ENCODE assay signal across 9 mouse cellular contexts in the genomic region with DNA sequence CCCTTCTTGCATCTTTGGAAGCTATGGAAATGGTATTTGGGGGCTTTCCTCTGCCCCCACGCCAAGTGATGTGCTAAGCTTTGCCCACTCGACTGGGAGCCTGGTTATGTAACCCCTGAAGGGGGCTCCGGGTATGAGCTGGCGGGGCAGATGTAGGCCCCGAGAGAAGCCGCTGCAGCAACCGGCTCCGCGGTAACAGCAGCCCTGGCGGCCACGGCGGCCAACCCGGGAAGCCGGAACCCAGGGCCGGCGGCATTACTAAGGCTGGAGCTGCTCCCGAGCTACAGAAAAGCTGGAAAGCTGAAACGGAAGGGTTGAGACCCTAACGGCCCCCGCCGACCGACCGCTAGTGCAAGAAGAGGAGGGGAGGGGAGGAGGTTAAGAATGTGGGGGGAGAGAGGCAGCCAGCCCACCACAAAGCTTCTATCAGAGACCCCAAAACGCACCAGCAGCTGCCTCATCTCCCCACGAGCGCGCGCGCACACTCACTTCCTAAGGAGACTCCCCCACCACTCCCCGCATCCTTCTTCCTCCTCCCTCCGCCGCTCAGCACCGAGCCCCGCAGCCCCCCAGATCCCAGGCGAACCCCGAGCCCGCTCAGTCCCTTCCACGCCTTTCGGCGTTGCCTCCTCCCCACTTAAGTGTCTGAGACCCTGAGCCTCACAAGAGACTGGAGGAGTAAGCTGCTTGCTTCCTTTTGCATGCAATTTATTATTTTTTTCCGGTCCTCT. TPM values are rescaled to one million over a fixed set of nuclear protein-coding genes. Genes with fewer than 3 reads are reported as not detected.
DNase-seq lines count a peak whose midpoint lies in the region; ATAC-seq and TF ChIP-seq lines count a peak whose summit lies in the region.
"Had no signal": no experiment of that assay in that cellular context is flagged by ENCODE, and none has a peak within 500 bp of the region (broad histone marks: within the 10 kb centered on the region; RNA-seq: fewer than 3 reads in every experiment).

No protein-coding gene starts in this region.

- H3K9me3 ChIP-seq in erythroblast, embryonic 14.5 days (ENCODE audit: control insufficient read depth, low read length): no peaks in the 10 kb centered on the region
- H3K9me3 ChIP-seq in forebrain, embryonic 14.5 days (replicated peaks; ENCODE audit: control insufficient read depth, low read length): no peaks in the 10 kb centered on the region
- no peaks in the 10 kb centered on the region for H3K9me3 ChIP-seq in hindbrain, postnatal 0 days (ENCODE audit: low read length)
- no peaks in the 10 kb centered on the region for H3K9me3 ChIP-seq in limb, embryonic 13.5 days
- H3K9me3 ChIP-seq in midbrain, embryonic 11.5 days (ENCODE audit: control insufficient read depth, low read length): no peaks in the 10 kb centered on the region

- H3K27ac ChIP-seq in forebrain, embryonic 14.5 days (ENCODE audit: low read depth, low read length): peak overlapping the region; percentile 73
- peak overlapping the region; percentile 86; the same call in 1 of the 2 replicates for H3K27ac ChIP-seq in hindbrain, postnatal 0 days
- H3K27ac ChIP-seq in limb, embryonic 13.5 days: peak overlapping the region; percentile 85
- peak overlapping the region; percentile 79 for H3K27ac ChIP-seq in midbrain, embryonic 11.5 days (ENCODE audit: low read depth, low read length)

- under 1% methylated on average over 38 of the region's 41 CpGs for WGBS in forebrain, embryonic 14.5 days
- under 1% methylated on average over 40 of the region's 41 CpGs for WGBS in hindbrain, postnatal 0 days
- under 1% methylated on average over 40 of the region's 41 CpGs for WGBS in limb, embryonic 13.5 days
- WGBS in midbrain, embryonic 11.5 days: under 1% methylated on average over 33 of the region's 41 CpGs

- TF ChIP-seq CTCF in hindbrain, postnatal 0 days (IDR thresholded peaks at IDR 0.05; ENCODE audit: low read depth): no peak; the same call in 1 of the 2 replicates

- peak overlapping the region; percentile 66 for H3K4me3 ChIP-seq in erythroblast, embryonic 14.5 days (replicated peaks)
- peak overlapping the region; percentile 59 for H3K4me3 ChIP-seq in forebrain, embryonic 14.5 days (ENCODE audit: low read depth, low read length)
- H3K4me3 ChIP-seq in hindbrain, postnatal 0 days (ENCODE audit: low read length): peak overlapping the region; percentile 57
- H3K4me3 ChIP-seq in limb, embryonic 13.5 days: peak overlapping the region; percentile 65
- peak overlapping the region; percentile 61 for H3K4me3 ChIP-seq in midbrain, embryonic 11.5 days (ENCODE audit: low read depth, low read length)

- no peaks in the 10 kb centered on the region for H3K36me3 ChIP-seq in erythroblast, embryonic 14.5 days (ENCODE audit: control insufficient read depth)
- no peaks in the 10 kb centered on the region for H3K36me3 ChIP-seq in forebrain, embryonic 14.5 days (ENCODE audit: control insufficient read depth, insufficient read depth, low read length)
- no peaks in the 10 kb centered on the region for H3K36me3 ChIP-seq in hindbrain, postnatal 0 days (ENCODE audit: insufficient read depth, low read length)
- no peaks in the 10 kb centered on the region for H3K36me3 ChIP-seq in limb, embryonic 13.5 days
- H3K36me3 ChIP-seq in midbrain, embryonic 11.5 days (ENCODE audit: control insufficient read depth, insufficient read depth, low read length): no peaks in the 10 kb centered on the region

- peaks cover 63% of the 10 kb centered on the region for H3K27me3 ChIP-seq in erythroblast, embryonic 14.5 days (ENCODE audit: control insufficient read depth)
- H3K27me3 ChIP-seq in forebrain, embryonic 14.5 days (replicated peaks; ENCODE audit: control insufficient read depth, insufficient read depth, low read length): no peaks in the 10 kb centered on the region
- H3K27me3 ChIP-seq in hindbrain, postnatal 0 days (ENCODE audit: insufficient read depth, low read length): no peaks in the 10 kb centered on the region
- H3K27me3 ChIP-seq in limb, embryonic 13.5 days: no peaks in the 10 kb centered on the region
- no peaks in the 10 kb centered on the region for H3K27me3 ChIP-seq in midbrain, embryonic 11.5 days (ENCODE audit: control insufficient read depth, insufficient read depth, low read length)

- DNase-seq in brain, adult 2 months (ENCODE audit: low read depth, low spot score): peak; percentile 68
- DNase-seq in forebrain, embryonic 14.5 days (ENCODE audit: low spot score): peak; percentile 70
- DNase-seq in hindbrain, postnatal 0 days (ENCODE audit: low spot score): peak; percentile 48
- DNase-seq in midbrain, embryonic 11.5 days (ENCODE audit: low spot score, missing footprints): peak; percentile 97
- peak; percentile 24 to 36 for DNase-seq in spleen, postnatal 36 days (ENCODE audit: low spot score in 2 of 2)

- peaks cover 37% of the 10 kb centered on the region for H3K4me1 ChIP-seq in erythroblast, embryonic 14.5 days (ENCODE audit: control insufficient read depth)
- peaks cover 48% of the 10 kb centered on the region for H3K4me1 ChIP-seq in forebrain, embryonic 14.5 days (ENCODE audit: control insufficient read depth, insufficient read depth, low read length)
- H3K4me1 ChIP-seq in hindbrain, postnatal 0 days (ENCODE audit: insufficient read depth, low read length): peaks cover 15% of the 10 kb centered on the region; the same call in 1 of the 2 replicates
- H3K4me1 ChIP-seq in limb, embryonic 13.5 days: peaks cover 49% of the 10 kb centered on the region
- H3K4me1 ChIP-seq in midbrain, embryonic 11.5 days (ENCODE audit: control insufficient read depth, insufficient read depth, low read length): peaks cover 56% of the 10 kb centered on the region

- H3K9ac ChIP-seq in forebrain, embryonic 14.5 days (ENCODE audit: low read length): peak overlapping the region; percentile 82
- peak overlapping the region; percentile 69 for H3K9ac ChIP-seq in hindbrain, postnatal 0 days (replicated peaks; ENCODE audit: low read length)
- peak overlapping the region; percentile 80 for H3K9ac ChIP-seq in limb, embryonic 13.5 days
- H3K9ac ChIP-seq in midbrain, embryonic 11.5 days (ENCODE audit: low read length): peak overlapping the region; percentile 79

- H3K4me2 ChIP-seq in forebrain, embryonic 14.5 days (ENCODE audit: low read length): peak overlapping the region; percentile 82
- H3K4me2 ChIP-seq in hindbrain, postnatal 0 days (ENCODE audit: low read depth, low read length): peak overlapping the region; percentile 100
- peak overlapping the region; percentile 99 for H3K4me2 ChIP-seq in limb, embryonic 13.5 days (replicated peaks)
- H3K4me2 ChIP-seq in midbrain, embryonic 11.5 days: peak overlapping the region; percentile 86

- ATAC-seq in erythroblast, adult 5-6 weeks (replicated peaks; ENCODE audit: low FRiP score, poor library complexity, severe bottlenecking): no peak
- ATAC-seq in forebrain, embryonic 14.5 days: peak; percentile 30; the same call in 1 of the 2 replicates
- peak; percentile 24; the same call in 1 of the 2 replicates for ATAC-seq in hindbrain, postnatal 0 days
- peak; percentile 34; the same call in 1 of the 2 replicates for ATAC-seq in limb, embryonic 13.5 days (ENCODE audit: low FRiP score, low read depth)
- peak; percentile 34; the same call in 1 of the 2 replicates for ATAC-seq in midbrain, embryonic 11.5 days (ENCODE audit: low FRiP score)

RNA-seq across cellular contexts. Expression of gene Kdm2b, which starts 1.4 kb away (rescaled TPM):
- 2.1 and 2.4 TPM in 2 replicates for polyA plus RNA-seq in erythroblast, embryonic 14.5 days (2012)
- 7.5 and 9.4 TPM in 2 replicates for total RNA-seq in erythroblast, adult 5-6 weeks (2015; ENCODE audit: low replicate concordance)
- total RNA-seq in erythroblast, adult 5-6 weeks (2017; ENCODE audit: low replicate concordance): 11.3 and 28.3 TPM in 2 replicates
- 73.8 and 94.1 TPM in 2 replicates for polyA plus RNA-seq in forebrain, embryonic 14.5 days (2014; fragmentation: Nextera tagmentation; extraction: Ambion mirVana)
- 75.7 and 87.3 TPM in 2 replicates for total RNA-seq in hindbrain, postnatal 0 days (2014; rRNA removed)
- polyA plus RNA-seq in hindbrain, postnatal 0 days (2015; fragmentation: Nextera tagmentation; extraction: Ambion mirVana): 59.7 and 60.9 TPM in 2 replicates
- polyA plus RNA-seq in limb, embryonic 13.5 days (2015; fragmentation: Nextera tagmentation; extraction: Ambion mirVana): 64.3 and 66.6 TPM in 2 replicates
- polyA plus RNA-seq in midbrain, embryonic 11.5 days (2014; fragmentation: Nextera tagmentation; extraction: Ambion mirVana): 62.4 and 62.8 TPM in 2 replicates

RNA-seq across cellular contexts. Expression of gene Orai1, which starts 26.7 kb away (rescaled TPM):
- polyA plus RNA-seq in erythroblast, embryonic 14.5 days (2012): 0.88 and 1.4 TPM in 2 replicates
- total RNA-seq in erythroblast, adult 5-6 weeks (2015; ENCODE audit: low replicate concordance): 23.6 and 25.1 TPM in 2 replicates
- 0.84 and 7.8 TPM in 2 replicates for total RNA-seq in erythroblast, adult 5-6 weeks (2017; ENCODE audit: low replicate concordance)
- 13.3 and 13.8 TPM in 2 replicates for polyA plus RNA-seq in forebrain, embryonic 14.5 days (2014; fragmentation: Nextera tagmentation; extraction: Ambion mirVana)
- total RNA-seq in hindbrain, postnatal 0 days (2014; rRNA removed): 20.9 and 27.2 TPM in 2 replicates
- polyA plus RNA-seq in hindbrain, postnatal 0 days (2015; fragmentation: Nextera tagmentation; extraction: Ambion mirVana): 16.8 and 18.3 TPM in 2 replicates
- polyA plus RNA-seq in limb, embryonic 13.5 days (2015; fragmentation: Nextera tagmentation; extraction: Ambion mirVana): 15.3 and 15.5 TPM in 2 replicates
- 8.2 and 10.5 TPM in 2 replicates for polyA plus RNA-seq in midbrain, embryonic 11.5 days (2014; fragmentation: Nextera tagmentation; extraction: Ambion mirVana)

RNA-seq across cellular contexts. Expression of gene Morn3, which starts 58.6 kb away (rescaled TPM):
- polyA plus RNA-seq in erythroblast, embryonic 14.5 days (2012): not detected in 2 replicates
- total RNA-seq in erythroblast, adult 5-6 weeks (2015; ENCODE audit: low replicate concordance): not detected in 2 replicates
- total RNA-seq in erythroblast, adult 5-6 weeks (2017; ENCODE audit: low replicate concordance): not detected in 2 replicates
- 0.63 and 0.83 TPM in 2 replicates for polyA plus RNA-seq in forebrain, embryonic 14.5 days (2014; fragmentation: Nextera tagmentation; extraction: Ambion mirVana)
- not detected in 2 replicates for total RNA-seq in hindbrain, postnatal 0 days (2014; rRNA removed)
- 0.64 and 0.87 TPM in 2 replicates for polyA plus RNA-seq in hindbrain, postnatal 0 days (2015; fragmentation: Nextera tagmentation; extraction: Ambion mirVana)
- polyA plus RNA-seq in limb, embryonic 13.5 days (2015; fragmentation: Nextera tagmentation; extraction: Ambion mirVana): 0.92 TPM in 1 of 2 replicates, not detected in the other
- not detected in 2 replicates for polyA plus RNA-seq in midbrain, embryonic 11.5 days (2014; fragmentation: Nextera tagmentation; extraction: Ambion mirVana)
- total RNA-seq: left cerebral cortex, postnatal 10 days had no signal

Comparison
In these comparisons a context has a peak if more than half of its experiments do, and no peak if none do; other contexts are left out.
1. DNase-seq: peak in every context shown above with its lines; median percentile 97 in midbrain, embryonic 11.5 days; 70 in forebrain, embryonic 14.5 days; 68 in brain, adult 2 months; 48 in hindbrain, postnatal 0 days; 30 in spleen, postnatal 36 days.
2. RNA of gene Kdm2b, which starts 1.4 kb away (polyA plus RNA-seq): 73.8 to 94.1 TPM in forebrain, embryonic 14.5 days, 64.3 to 66.6 TPM in limb, embryonic 13.5 days, 62.4 to 62.8 TPM in midbrain, embryonic 11.5 days and 59.7 to 60.9 TPM in hindbrain, postnatal 0 days; 2.1 to 2.4 TPM in erythroblast, embryonic 14.5 days; every median in the first group is over 10 times any median in the second.
3. Peak in every context shown above with its lines, with median percentiles within 50 percentile points of each other: H3K4me3 ChIP-seq, H3K27ac ChIP-seq, H3K4me2 ChIP-seq and H3K9ac ChIP-seq.